Mouse (Mus musculus) CH12.LX (cell line): ENCODE data around the gene Snx14.

Source experiments
- CTCF ChIP-seq, 2 experiments: IDR thresholded peaks in 1 of 2; conservative IDR thresholded peaks in 1 of 2; 2 replicates each; pipeline ENCODE4 v1.5.1; 2011 to 2012; ENCODE audit warnings: low read depth in 2 of 2, low read length in 2 of 2, improper control_type of control experiment in 1 of 2, inconsistent platforms in 1 of 2, mild to moderate bottlenecking in 1 of 2, moderate library complexity in 1 of 2
- JUND ChIP-seq: conservative IDR thresholded peaks from 2 replicates; pipeline ENCODE4 v1.6.1; 2011; ENCODE audit warnings: low read depth, low read length, improper control_type of control experiment
- KAT2A ChIP-seq: IDR thresholded peaks from 2 replicates; pipeline ENCODE4 v1.6.1; 2012; ENCODE audit warnings: low read length, improper control_type of control experiment, inconsistent platforms; ENCODE audit not compliant: insufficient replicate concordance
- POLR2A ChIP-seq: IDR thresholded peaks from 2 replicates; pipeline ENCODE4 v1.6.1; 2011; ENCODE audit warnings: low read depth, mild to moderate bottlenecking, improper control_type of control experiment, low read length
- RAD21 ChIP-seq: IDR thresholded peaks from 2 replicates; pipeline ENCODE4 v1.6.1; 2011; ENCODE audit warnings: low read depth, mild to moderate bottlenecking, low read length, improper control_type of control experiment, moderate library complexity
- SMC3 ChIP-seq: IDR thresholded peaks from 2 replicates; pipeline ENCODE4 v1.6.1; 2011; ENCODE audit warnings: low read depth, low read length, improper control_type of control experiment
- ZNF384 ChIP-seq: IDR thresholded peaks from 2 replicates; pipeline ENCODE4 v1.6.1; 2012; ENCODE audit warnings: low read depth, low read length, improper control_type of control experiment, inconsistent platforms

- TF ChIP-seq CTCF (conservative IDR thresholded peaks at IDR 0.05 in 1 of 2, IDR thresholded peaks at IDR 0.05 in 1 of 2; ENCODE audit: low read depth in 2 of 2, low read length in 2 of 2) (no peak), ZNF384 (no peak), JUND (no peak), RAD21 (no peak), POLR2A (no peak), SMC3 (no peak), KAT2A (no peak)
Measured at GRCm38 (mm10) chr9:88330316-88330715, 108.4 kb downstream of the Snx14 start.
